Mouse (Mus musculus) liver, adult 2 months (tissue): ENCODE data around the gene Zfand4.

ENCODE experiments used
- CTCF ChIP-seq: fragments of 200-500 bp; IDR thresholded peaks from 2 replicates; pipeline ENCODE4 v1.5.1; 2011; ENCODE audit warnings: low read depth, low read length, control low read depth
- POLR2A ChIP-seq: fragments of 200-500 bp; IDR thresholded peaks from 2 replicates; pipeline ENCODE4 v1.6.1; 2011; ENCODE audit warnings: low read length, control low read depth; ENCODE audit not compliant: insufficient read depth; ENCODE audit errors: extremely low read depth

- no peak for TF ChIP-seq CTCF
- TF ChIP-seq POLR2A = no peak
Observed at GRCm38 (mm10) chr6:116259649-116260048, 4.4 kb upstream of the Zfand4 start.
